Mouse (Mus musculus): ENCODE measurements around the gene Asic3. TPM values are rescaled to one million over a fixed set of nuclear protein-coding genes. Genes with fewer than 3 reads are reported as not detected.
A peak's percentile ranks its signal among the peaks of the same experiment; 100 is the strongest.

The Asic3 gene
- total and polyA plus RNA-seq, 3 experiments = 0.25 to 1.1 TPM; not detected in 1

GRCm38 (mm10) chr5:24447624-24448298 lies 34.6 kb downstream of the Asic3 start, which contains the start of gene Tmub1 (continued):
- TF ChIP-seq MAX (IDR thresholded peaks at IDR 0.05; ENCODE audit: low read length) (peak; percentile 97), ZKSCAN1 (IDR thresholded peaks at IDR 0.05; ENCODE audit: borderline replicate concordance, low read depth, low read length) (no peak), BHLHE40 (IDR thresholded peaks at IDR 0.05; ENCODE audit: low read depth, low read length) (peak; percentile 92), MAFK (IDR thresholded peaks at IDR 0.05; ENCODE audit: insufficient replicate concordance, low read length) (no peak), ZMIZ1 (IDR thresholded peaks at IDR 0.05; ENCODE audit: low read depth, low read length) (0 out of 2 replicates have a peak, but pooled peaks have one; percentile 55), UBTF (IDR thresholded peaks at IDR 0.05; ENCODE audit: low read depth, low read length) (no peak), TCF12 (IDR thresholded peaks at IDR 0.05; ENCODE audit: low read depth, low read length) (peak; percentile 65; the same call in 1 of the 2 replicates), PAX5 (IDR thresholded peaks at IDR 0.05; ENCODE audit: low read length) (no peak), RCOR1 (conservative IDR thresholded peaks at IDR 0.05; ENCODE audit: low read depth, low read length) (0 out of 2 replicates have a peak, but pooled peaks have one; percentile 23)

DNA sequence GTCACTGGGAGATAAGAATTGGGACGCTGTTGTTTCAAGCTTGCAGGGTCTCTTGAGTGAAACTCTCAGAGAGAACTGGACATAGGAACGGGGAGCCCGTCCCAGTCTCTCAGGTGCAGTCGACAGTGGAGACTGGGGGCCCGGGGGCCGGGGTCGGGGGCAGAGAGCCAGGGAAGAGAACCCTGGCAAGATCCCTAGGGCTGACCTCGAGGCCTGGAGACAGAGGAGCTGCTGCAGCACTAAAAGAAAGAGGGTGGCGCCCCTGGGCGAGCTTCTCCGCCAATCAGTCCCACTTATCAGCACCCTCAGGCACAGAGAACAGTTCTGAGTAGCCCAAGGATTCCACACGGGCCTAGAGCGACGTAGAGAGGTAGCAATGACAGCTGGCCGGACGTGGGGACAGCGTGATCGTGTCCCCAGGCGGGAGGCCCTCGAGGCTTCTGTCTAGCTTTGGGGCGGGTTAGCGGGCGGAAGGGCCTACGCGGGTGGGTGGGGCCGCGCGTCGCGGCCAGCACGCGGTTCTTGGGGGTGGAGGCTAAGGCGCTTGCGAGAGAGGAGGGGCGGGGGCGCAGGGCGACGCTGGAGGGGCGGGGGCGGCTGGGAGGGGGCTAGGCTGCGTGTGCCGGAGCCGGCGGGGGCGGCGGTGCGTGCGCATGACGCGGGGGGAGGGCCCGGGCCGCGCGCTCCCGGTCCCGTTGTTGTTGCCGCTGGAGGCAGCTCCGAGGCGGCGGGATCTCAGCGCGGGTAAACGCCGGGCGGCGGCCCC lies 38.3 kb downstream of the Asic3 start:
- Histone ChIP-seq H3K4me3 (replicated peaks in 1 of 3; ENCODE audit: low read depth in 2 of 3, low read length in 2 of 3, poor library complexity in 1 of 3) (peak overlapping the region; percentile 30 to 90 (median 84)), H3K27me3 (replicated peaks) (peaks cover 31% of the 10 kb centered on the region), H3K4me2 (ENCODE audit: insufficient read depth, low read depth, poor library complexity, severe bottlenecking) (peak overlapping the region; percentile 78), H3K79me2 (replicated peaks; ENCODE audit: control insufficient read depth, extremely low read depth, insufficient read depth, poor library complexity, severe bottlenecking) (peaks cover 32% of the 10 kb centered on the region), H3K9me3 (replicated peaks; ENCODE audit: low read length) (no peaks in the 10 kb centered on the region), H3K36me3 (replicated peaks in 1 of 2; ENCODE audit: control insufficient read depth in 1 of 2, insufficient read depth in 1 of 2, low read length in 1 of 2) (peaks cover 0 to 20% of the 10 kb centered on the region in 2 experiments), H3K4me1 (ENCODE audit: control insufficient read depth in 1 of 2, insufficient read depth in 2 of 2) (peaks cover 28 to 50% of the 10 kb centered on the region in 2 experiments), H3K27ac (ENCODE audit: insufficient read depth, low read depth) (no peak overlapping the region; the same call in 1 of the 2 replicates), H3K9ac (ENCODE audit: insufficient read depth, low read depth) (peak overlapping the region; percentile 91)
- dilution Hi-C loops (cut with MboI; ENCODE audit: extremely low pct_ligation_motif_present, extremely low pct_unique_long_range_greater_than_20kb, low sequenced_read_pairs) = no loop called here
- in situ Hi-C loops (cut with MboI; ENCODE audit: low pct_ligation_motif_present, low pct_unique_long_range_greater_than_20kb, low sequenced_read_pairs) = no loop called here
- peak; percentile 78 for DNase-seq (ENCODE audit: extremely low read depth)
- TF ChIP-seq MYC (IDR thresholded peaks at IDR 0.05; ENCODE audit: low read depth, low read length) (peak; percentile 71), SIN3A (IDR thresholded peaks at IDR 0.05; ENCODE audit: low read length) (peak; percentile 85), MEF2A (IDR thresholded peaks at IDR 0.05; ENCODE audit: borderline replicate concordance, low read depth, low read length) (0 out of 2 replicates have a peak, but pooled peaks have one; percentile 14), TCF12 (IDR thresholded peaks at IDR 0.05; ENCODE audit: low read depth, low read length) (peak; percentile 66; the same call in 1 of the 2 replicates), ELF1 (IDR thresholded peaks at IDR 0.05; ENCODE audit: low read depth, low read length) (peak; percentile 58), POLR2AphosphoS2 (IDR thresholded peaks at IDR 0.05; ENCODE audit: low read depth, low read length) (0 out of 2 replicates have a peak, but pooled peaks have one; percentile 40), POLR2A (IDR thresholded peaks at IDR 0.05; ENCODE audit: low read depth, low read length) (peak; percentile 88), RAD21 (IDR thresholded peaks at IDR 0.05; ENCODE audit: low read depth, low read length) (no peak), GABPA (IDR thresholded peaks at IDR 0.05; ENCODE audit: insufficient replicate concordance, low read depth, low read length) (no peak), CTCF (conservative IDR thresholded peaks at IDR 0.05 in 1 of 2, IDR thresholded peaks at IDR 0.05 in 1 of 2; ENCODE audit: low read depth in 2 of 2, low read length in 2 of 2) (no peak), MAX (IDR thresholded peaks at IDR 0.05; ENCODE audit: low read length) (peak; percentile 88), MXI1 (IDR thresholded peaks at IDR 0.05; ENCODE audit: low read depth, low read length) (peak; percentile 91), NELFE (IDR thresholded peaks at IDR 0.05; ENCODE audit: low read depth, low read length) (no peak), ZNF384 (IDR thresholded peaks at IDR 0.05; ENCODE audit: low read depth, low read length) (no peak), BHLHE40 (IDR thresholded peaks at IDR 0.05; ENCODE audit: low read depth, low read length) (peak; percentile 60; the same call in 1 of the 2 replicates), USF2 (conservative IDR thresholded peaks at IDR 0.05; ENCODE audit: low read depth, low read length) (no peak), ZMIZ1 (IDR thresholded peaks at IDR 0.05; ENCODE audit: low read depth, low read length) (peak; percentile 44; the same call in 1 of the 2 replicates), IRF4 (IDR thresholded peaks at IDR 0.05; ENCODE audit: low read depth, low read length) (no peak), NRF1 (IDR thresholded peaks at IDR 0.05; ENCODE audit: low read depth, low read length) (peak; percentile 73), RCOR1 (conservative IDR thresholded peaks at IDR 0.05; ENCODE audit: low read depth, low read length) (no peak), UBTF (IDR thresholded peaks at IDR 0.05; ENCODE audit: low read depth, low read length) (0 out of 2 replicates have a peak, but pooled peaks have one; percentile 86), ETS1 (conservative IDR thresholded peaks at IDR 0.05; ENCODE audit: low read depth, low read length) (0 out of 2 replicates have a peak, but pooled peaks have one; percentile 28), HCFC1 (IDR thresholded peaks at IDR 0.05; ENCODE audit: low read depth, low read length) (0 out of 2 replicates have a peak, but pooled peaks have one; percentile 47)

Data from CH12.LX (cell line).